Mouse (Mus musculus): Measurements from ENCODE around the gene Olfr1255. TPM values are rescaled to one million over a fixed set of nuclear protein-coding genes. Genes with fewer than 3 reads are reported as not detected.

Gene Olfr1255
- polyA plus RNA-seq, 1 experiment from 2014 or later, result not detected

Other genes starting within 250 kb of the Olfr1255 start
- gene Olfr1245, start 233.6 kb upstream of the Olfr1255 start, polyA plus RNA-seq (2014; fragmentation: Nextera tagmentation; extraction: Ambion mirVana), result not detected in 2 replicates
- gene Olfr1246, start 218.9 kb upstream of the Olfr1255 start, polyA plus RNA-seq (2014; fragmentation: Nextera tagmentation; extraction: Ambion mirVana), result not detected in 2 replicates
- gene Olfr1247, start 197.9 kb upstream of the Olfr1255 start, polyA plus RNA-seq (2014; fragmentation: Nextera tagmentation; extraction: Ambion mirVana), result not detected in 2 replicates
- gene Olfr1248, start 193.8 kb upstream of the Olfr1255 start, polyA plus RNA-seq (2014; fragmentation: Nextera tagmentation; extraction: Ambion mirVana), result not detected in 2 replicates
- not detected in 2 replicates for gene Olfr1249, start 177.1 kb upstream of the Olfr1255 start, polyA plus RNA-seq (2014; fragmentation: Nextera tagmentation; extraction: Ambion mirVana)
- gene Olfr1250, start 150.6 kb upstream of the Olfr1255 start, polyA plus RNA-seq (2014; fragmentation: Nextera tagmentation; extraction: Ambion mirVana), result not detected in 2 replicates
- gene Olfr1251, start 140.1 kb upstream of the Olfr1255 start, polyA plus RNA-seq (2014; fragmentation: Nextera tagmentation; extraction: Ambion mirVana), result not detected in 2 replicates
- not detected in 2 replicates for gene Olfr1252, start 87.0 kb upstream of the Olfr1255 start, polyA plus RNA-seq (2014; fragmentation: Nextera tagmentation; extraction: Ambion mirVana)
- not detected in 2 replicates for gene Olfr1253, start 55.0 kb upstream of the Olfr1255 start, polyA plus RNA-seq (2014; fragmentation: Nextera tagmentation; extraction: Ambion mirVana)
- not detected in 2 replicates for gene Olfr1254, start 18.4 kb upstream of the Olfr1255 start, polyA plus RNA-seq (2014; fragmentation: Nextera tagmentation; extraction: Ambion mirVana)
- not detected in 2 replicates for gene Olfr1256, start 29.5 kb downstream of the Olfr1255 start, polyA plus RNA-seq (2014; fragmentation: Nextera tagmentation; extraction: Ambion mirVana)
- gene Olfr48, start 36.2 kb downstream of the Olfr1255 start, polyA plus RNA-seq (2014; fragmentation: Nextera tagmentation; extraction: Ambion mirVana), result not detected in 2 replicates
- gene Olfr1257, start 66.4 kb downstream of the Olfr1255 start, polyA plus RNA-seq (2014; fragmentation: Nextera tagmentation; extraction: Ambion mirVana), result not detected in 2 replicates
- gene Olfr1258, start 115.3 kb downstream of the Olfr1255 start, polyA plus RNA-seq (2014; fragmentation: Nextera tagmentation; extraction: Ambion mirVana), result not detected in 2 replicates
- gene Olfr1259, start 136.6 kb downstream of the Olfr1255 start, polyA plus RNA-seq (2014; fragmentation: Nextera tagmentation; extraction: Ambion mirVana), result not detected in 2 replicates
- gene Olfr1260, start 162.3 kb downstream of the Olfr1255 start, polyA plus RNA-seq (2014; fragmentation: Nextera tagmentation; extraction: Ambion mirVana), result not detected in 2 replicates
- gene Olfr1261, start 179.2 kb downstream of the Olfr1255 start, polyA plus RNA-seq (2014; fragmentation: Nextera tagmentation; extraction: Ambion mirVana), result not detected in 2 replicates
- gene Olfr1262, start 188.1 kb downstream of the Olfr1255 start, polyA plus RNA-seq (2014; fragmentation: Nextera tagmentation; extraction: Ambion mirVana), result not detected in 2 replicates
- not detected in 2 replicates for gene Olfr1263, start 200.1 kb downstream of the Olfr1255 start, polyA plus RNA-seq (2014; fragmentation: Nextera tagmentation; extraction: Ambion mirVana)
- not detected in 2 replicates for gene Olfr1264, start 213.5 kb downstream of the Olfr1255 start, polyA plus RNA-seq (2014; fragmentation: Nextera tagmentation; extraction: Ambion mirVana)
- gene Olfr1265, start 223.3 kb downstream of the Olfr1255 start, polyA plus RNA-seq (2014; fragmentation: Nextera tagmentation; extraction: Ambion mirVana), result not detected in 2 replicates

All from forebrain, embryonic 11.5 days (tissue).